Mouse (Mus musculus) liver, embryonic 14.5 days (tissue): ENCODE results near the gene Tulp2. TPM values are rescaled to one million over a fixed set of nuclear protein-coding genes. Genes with fewer than 3 reads are reported as not detected.

Source experiments
- ATAC-seq: fragments of 200-750 bp; cut with Nextera tagmentation; 2 replicates; pipeline ENCODE4 v1.8.0; 2017; ENCODE audit warnings: moderate number of reproducible peaks, mild to moderate bottlenecking, moderate library complexity; ENCODE audit not compliant: insufficient read depth
- DNase-seq, 3 experiments: peaks; one replicate each; pipeline ENCODE4 v3.0.0-alpha.2; 2012 to 2013; ENCODE audit warnings: low read depth in 3 of 3, low spot score in 3 of 3
- H3K27ac ChIP-seq: fragments of 300-500 bp; sonication (generic); 2 replicates; pipeline ENCODE4 v1.5.1; 2014; ENCODE audit warnings: moderate library complexity, mild to moderate bottlenecking, control low read depth, inconsistent platforms
- H3K27me3 ChIP-seq: fragments of 300-500 bp; sonication (generic); 2 replicates; pipeline ENCODE4 v1.6.1; 2014; ENCODE audit warnings: mild to moderate bottlenecking, low read length, moderate library complexity; ENCODE audit not compliant: control insufficient read depth, insufficient read depth
- H3K36me3 ChIP-seq: fragments of 300-500 bp; sonication (generic); replicated peaks from 2 replicates; pipeline ENCODE4 v1.6.1; 2014; ENCODE audit warnings: low read depth; ENCODE audit not compliant: control insufficient read depth, insufficient read depth
- H3K4me1 ChIP-seq, 2 experiments: fragments of 200-500 bp in 1 of 2; fragments of 300-500 bp in 1 of 2; sonication (generic) in 1 of 2; replicated peaks; 2 replicates each; pipeline ENCODE4 v1.6.1; 2012 to 2014; ENCODE audit warnings: antibody characterized with exemption in 1 of 2, inconsistent platforms in 1 of 2, low read length in 1 of 2; ENCODE audit not compliant: control insufficient read depth in 2 of 2, insufficient read depth in 2 of 2
- H3K4me2 ChIP-seq: fragments of 300-500 bp; sonication (generic); 2 replicates; pipeline ENCODE4 v1.6.1; 2014; ENCODE audit warnings: low read depth, mild to moderate bottlenecking, control low read depth, moderate library complexity
- H3K4me3 ChIP-seq, 2 experiments: fragments of 200-500 bp in 1 of 2; fragments of 300-500 bp in 1 of 2; sonication (generic) in 1 of 2; 2 replicates each; pipeline ENCODE4 v1.5.1; 2012 to 2014; ENCODE audit warnings: low read depth in 2 of 2, low read length in 2 of 2, mild to moderate bottlenecking in 2 of 2, control low read depth in 1 of 2, inconsistent platforms in 1 of 2, moderate library complexity in 1 of 2; ENCODE audit not compliant: insufficient read depth in 1 of 2
- H3K9ac ChIP-seq: fragments of 300-500 bp; sonication (generic); replicated peaks from 2 replicates; pipeline ENCODE4 v1.6.1; 2014; ENCODE audit warnings: mild to moderate bottlenecking, control low read depth, moderate library complexity
- H3K9me3 ChIP-seq: fragments of 300-500 bp; sonication (generic); 2 replicates; pipeline ENCODE4 v1.6.1; 2016; ENCODE audit warnings: low read length, mixed read lengths; ENCODE audit not compliant: control insufficient read depth
- CTCF ChIP-seq: IDR thresholded peaks from 2 replicates; pipeline ENCODE4 v1.5.1; 2016; ENCODE audit warnings: antibody characterized with exemption, low read depth, control low read depth
- EP300 ChIP-seq: IDR thresholded peaks from 2 replicates; pipeline ENCODE4 v1.6.1; 2016; ENCODE audit warnings: antibody characterized with exemption, low read depth
- WGBS: fragments of 180-500 bp; shearing (Covaris S2); extraction: QIAGEN DNeasy Blood & Tissue Kit; methylation state at CpG from one replicate; pipeline ENCODE4 v1.1.7; 2014; ENCODE audit not compliant: insufficient replicate concordance; 5-methylcytosine and 5-hydroxymethylcytosine counted together
- microRNA-seq: library from miRNA; unstranded; fragments of <30 nt; microRNA quantifications from one replicate; pipeline ENCODE4, GENCODE M21; 2016
- polyA plus RNA-seq, 2 experiments: library from polyadenylated mRNA; depleted of rRNA in 1 of 2; stranded (reverse) in 1 of 2; unstranded in 1 of 2; fragments of >200 nt; fragmentation: Nextera tagmentation in 1 of 2; extraction: Ambion mirVana in 1 of 2; gene quantifications; 2 replicates each; pipeline versions ENCODE4 v1.2.1 to v1.2.3; 2012 to 2014

Gene Tulp2
- polyA plus RNA-seq, 2 experiments = 0.13 to 0.47 TPM

DNA sequence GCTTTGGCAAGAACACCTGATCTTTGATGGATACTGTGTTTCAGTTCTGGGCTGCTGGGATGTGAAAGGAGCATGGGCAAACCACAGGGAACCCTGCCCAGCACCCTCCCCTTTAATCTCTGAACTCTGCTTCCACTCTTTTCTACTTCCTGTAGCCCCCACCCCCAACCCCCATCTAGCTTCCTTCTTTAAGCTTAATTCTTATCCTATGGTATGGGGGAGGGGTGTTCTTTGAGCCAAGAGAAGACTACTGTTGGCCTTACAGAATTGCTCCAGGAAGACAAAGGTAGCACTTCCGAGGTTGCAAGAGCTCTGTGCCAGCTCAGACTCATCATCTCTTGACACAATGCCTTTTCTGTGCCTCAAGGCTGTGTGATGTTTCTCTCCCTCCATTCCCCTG is 90.3 kb downstream of the Tulp2 start:
- Histone ChIP-seq H3K9me3 (no peaks in the 10 kb centered on the region), H3K27me3 (no peaks in the 10 kb centered on the region), H3K4me2 (peak overlapping the region; percentile 97), H3K9ac (0 out of 2 replicates have a peak overlapping the region, but pooled peaks have one; percentile 3), H3K27ac (no peak overlapping the region), H3K4me1 (peaks cover 42 to 48% of the 10 kb centered on the region in 2 experiments), H3K36me3 (peaks cover 4% of the 10 kb centered on the region; the same call in 1 of the 2 replicates), H3K4me3 (no peak overlapping the region)
- TF ChIP-seq EP300 (no peak), CTCF (no peak)
- ATAC-seq (no peak), DNase-seq (no peak)
- WGBS = 10% methylated on average over 1 of the region's 1 CpGs

Small RNAs within 50 kb of the gene (microRNA-seq; reads per million reads assigned to microRNA genes)
- not detected for gene Gm22133

Other genes starting within 250 kb of the Tulp2 start
Only the 30 nearest of the 36 such genes appear.
- not detected in 2 replicates for gene Slc6a21, start 204.4 kb upstream of the Tulp2 start, polyA plus RNA-seq (2012; rRNA removed)
- gene Slc6a21, start 204.4 kb upstream of the Tulp2 start, polyA plus RNA-seq (2014; fragmentation: Nextera tagmentation; extraction: Ambion mirVana) = not detected in 2 replicates
- 0.70 and 0.87 TPM in 2 replicates for gene Trpm4, start 148.1 kb upstream of the Tulp2 start, polyA plus RNA-seq (2012; rRNA removed)
- 0.43 and 0.60 TPM in 2 replicates for gene Trpm4, start 148.1 kb upstream of the Tulp2 start, polyA plus RNA-seq (2014; fragmentation: Nextera tagmentation; extraction: Ambion mirVana)
- 0.02 and 0.07 TPM in 2 replicates for gene Hrc, start 146.6 kb upstream of the Tulp2 start, polyA plus RNA-seq (2012; rRNA removed)
- not detected in 2 replicates for gene Hrc, start 146.6 kb upstream of the Tulp2 start, polyA plus RNA-seq (2014; fragmentation: Nextera tagmentation; extraction: Ambion mirVana)
- gene Ppfia3, start 114.9 kb upstream of the Tulp2 start, polyA plus RNA-seq (2012; rRNA removed) = 0.21 and 0.22 TPM in 2 replicates
- gene Ppfia3, start 114.9 kb upstream of the Tulp2 start, polyA plus RNA-seq (2014; fragmentation: Nextera tagmentation; extraction: Ambion mirVana) = 0.25 TPM in 1 of 2 replicates, not detected in the other
- 0.10 and 0.23 TPM in 2 replicates for gene Lin7b, start 111.3 kb upstream of the Tulp2 start, polyA plus RNA-seq (2012; rRNA removed)
- gene Lin7b, start 111.3 kb upstream of the Tulp2 start, polyA plus RNA-seq (2014; fragmentation: Nextera tagmentation; extraction: Ambion mirVana) = 0.20 TPM in 1 of 2 replicates, not detected in the other
- 132 and 203 TPM in 2 replicates for gene Snrnp70, start 86.1 kb upstream of the Tulp2 start, polyA plus RNA-seq (2012; rRNA removed)
- gene Snrnp70, start 86.1 kb upstream of the Tulp2 start, polyA plus RNA-seq (2014; fragmentation: Nextera tagmentation; extraction: Ambion mirVana) = 28.0 and 28.8 TPM in 2 replicates
- not detected in 2 replicates for gene Kcna7, start 76.2 kb upstream of the Tulp2 start, polyA plus RNA-seq (2012; rRNA removed)
- not detected in 2 replicates for gene Kcna7, start 76.2 kb upstream of the Tulp2 start, polyA plus RNA-seq (2014; fragmentation: Nextera tagmentation; extraction: Ambion mirVana)
- gene Ntf5, start 68.2 kb upstream of the Tulp2 start, polyA plus RNA-seq (2012; rRNA removed) = 0.04 and 0.20 TPM in 2 replicates
- 0.18 and 0.19 TPM in 2 replicates for gene Ntf5, start 68.2 kb upstream of the Tulp2 start, polyA plus RNA-seq (2014; fragmentation: Nextera tagmentation; extraction: Ambion mirVana)
- gene Lhb, start 61.1 kb upstream of the Tulp2 start, polyA plus RNA-seq (2012; rRNA removed) = not detected in 2 replicates
- gene Lhb, start 61.1 kb upstream of the Tulp2 start, polyA plus RNA-seq (2014; fragmentation: Nextera tagmentation; extraction: Ambion mirVana) = not detected in 2 replicates
- 3.2 and 3.6 TPM in 2 replicates for gene Gys1, start 47.0 kb upstream of the Tulp2 start, polyA plus RNA-seq (2012; rRNA removed)
- 2.8 and 3.1 TPM in 2 replicates for gene Gys1, start 47.0 kb upstream of the Tulp2 start, polyA plus RNA-seq (2014; fragmentation: Nextera tagmentation; extraction: Ambion mirVana)
- gene Ruvbl2, start 43.8 kb upstream of the Tulp2 start, polyA plus RNA-seq (2012; rRNA removed) = 65.7 and 69.5 TPM in 2 replicates
- gene Ruvbl2, start 43.8 kb upstream of the Tulp2 start, polyA plus RNA-seq (2014; fragmentation: Nextera tagmentation; extraction: Ambion mirVana) = 67.5 and 82.7 TPM in 2 replicates
- 1,846 and 1,956 TPM in 2 replicates for gene Ftl1, start 22.0 kb upstream of the Tulp2 start, polyA plus RNA-seq (2012; rRNA removed)
- 4,811 and 5,161 TPM in 2 replicates for gene Ftl1, start 22.0 kb upstream of the Tulp2 start, polyA plus RNA-seq (2014; fragmentation: Nextera tagmentation; extraction: Ambion mirVana)
- 57.9 and 68.5 TPM in 2 replicates for gene Bax, start 15.0 kb upstream of the Tulp2 start, polyA plus RNA-seq (2012; rRNA removed)
- gene Bax, start 15.0 kb upstream of the Tulp2 start, polyA plus RNA-seq (2014; fragmentation: Nextera tagmentation; extraction: Ambion mirVana) = 49.7 and 62.4 TPM in 2 replicates
- gene Gm45808, start 4.9 kb downstream of the Tulp2 start, polyA plus RNA-seq (2012; rRNA removed) = not detected in 2 replicates
- gene Gm45808, start 4.9 kb downstream of the Tulp2 start, polyA plus RNA-seq (2014; fragmentation: Nextera tagmentation; extraction: Ambion mirVana) = 0.20 TPM in 1 of 2 replicates, not detected in the other
- 1.5 and 2.2 TPM in 2 replicates for gene Dhdh, start 6.9 kb downstream of the Tulp2 start, polyA plus RNA-seq (2012; rRNA removed)
- gene Dhdh, start 6.9 kb downstream of the Tulp2 start, polyA plus RNA-seq (2014; fragmentation: Nextera tagmentation; extraction: Ambion mirVana) = 1.6 and 1.8 TPM in 2 replicates
- gene Nucb1, start 28.5 kb downstream of the Tulp2 start, polyA plus RNA-seq (2012; rRNA removed) = 48.2 and 58.8 TPM in 2 replicates
- gene Nucb1, start 28.5 kb downstream of the Tulp2 start, polyA plus RNA-seq (2014; fragmentation: Nextera tagmentation; extraction: Ambion mirVana) = 81.7 and 97.2 TPM in 2 replicates
- gene Ppp1r15a, start 44.4 kb downstream of the Tulp2 start, polyA plus RNA-seq (2012; rRNA removed) = 79.3 and 140 TPM in 2 replicates
- gene Ppp1r15a, start 44.4 kb downstream of the Tulp2 start, polyA plus RNA-seq (2014; fragmentation: Nextera tagmentation; extraction: Ambion mirVana) = 165 and 183 TPM in 2 replicates
- gene Plekha4, start 44.5 kb downstream of the Tulp2 start, polyA plus RNA-seq (2012; rRNA removed) = 0.52 and 0.90 TPM in 2 replicates
- 0.40 and 0.41 TPM in 2 replicates for gene Plekha4, start 44.5 kb downstream of the Tulp2 start, polyA plus RNA-seq (2014; fragmentation: Nextera tagmentation; extraction: Ambion mirVana)
- gene Hsd17b14, start 73.0 kb downstream of the Tulp2 start, polyA plus RNA-seq (2012; rRNA removed) = 0.95 and 2.1 TPM in 2 replicates
- gene Hsd17b14, start 73.0 kb downstream of the Tulp2 start, polyA plus RNA-seq (2014; fragmentation: Nextera tagmentation; extraction: Ambion mirVana) = 1.2 and 2.5 TPM in 2 replicates
- gene Bcat2, start 88.3 kb downstream of the Tulp2 start, polyA plus RNA-seq (2012; rRNA removed) = 38.8 and 40.6 TPM in 2 replicates
- 35.9 and 39.4 TPM in 2 replicates for gene Bcat2, start 88.3 kb downstream of the Tulp2 start, polyA plus RNA-seq (2014; fragmentation: Nextera tagmentation; extraction: Ambion mirVana)
- not detected in 2 replicates for gene Fgf21, start 133.6 kb downstream of the Tulp2 start, polyA plus RNA-seq (2012; rRNA removed)
- not detected in 2 replicates for gene Fgf21, start 133.6 kb downstream of the Tulp2 start, polyA plus RNA-seq (2014; fragmentation: Nextera tagmentation; extraction: Ambion mirVana)
- not detected in 2 replicates for gene Fut1, start 135.4 kb downstream of the Tulp2 start, polyA plus RNA-seq (2012; rRNA removed)
- not detected in 2 replicates for gene Fut1, start 135.4 kb downstream of the Tulp2 start, polyA plus RNA-seq (2014; fragmentation: Nextera tagmentation; extraction: Ambion mirVana)
- 0.10 and 0.15 TPM in 2 replicates for gene Izumo1, start 139.9 kb downstream of the Tulp2 start, polyA plus RNA-seq (2012; rRNA removed)
- 0.09 TPM in 1 of 2 replicates, not detected in the other for gene Izumo1, start 139.9 kb downstream of the Tulp2 start, polyA plus RNA-seq (2014; fragmentation: Nextera tagmentation; extraction: Ambion mirVana)
- 2.2 and 2.6 TPM in 2 replicates for gene Rasip1, start 145.6 kb downstream of the Tulp2 start, polyA plus RNA-seq (2012; rRNA removed)
- 1.3 and 2.6 TPM in 2 replicates for gene Rasip1, start 145.6 kb downstream of the Tulp2 start, polyA plus RNA-seq (2014; fragmentation: Nextera tagmentation; extraction: Ambion mirVana)
- 0.25 and 0.56 TPM in 2 replicates for gene Mamstr, start 158.1 kb downstream of the Tulp2 start, polyA plus RNA-seq (2012; rRNA removed)
- gene Mamstr, start 158.1 kb downstream of the Tulp2 start, polyA plus RNA-seq (2014; fragmentation: Nextera tagmentation; extraction: Ambion mirVana) = 0.18 TPM in 1 of 2 replicates, not detected in the other
- 0.17 TPM in 1 of 2 replicates, not detected in the other for gene Fut2, start 184.5 kb downstream of the Tulp2 start, polyA plus RNA-seq (2012; rRNA removed)
- not detected in 2 replicates for gene Fut2, start 184.5 kb downstream of the Tulp2 start, polyA plus RNA-seq (2014; fragmentation: Nextera tagmentation; extraction: Ambion mirVana)
- 0.04 TPM in 1 of 2 replicates, not detected in the other for gene Ntn5, start 202.1 kb downstream of the Tulp2 start, polyA plus RNA-seq (2012; rRNA removed)
- gene Ntn5, start 202.1 kb downstream of the Tulp2 start, polyA plus RNA-seq (2014; fragmentation: Nextera tagmentation; extraction: Ambion mirVana) = not detected in 2 replicates
- 0.02 and 0.03 TPM in 2 replicates for gene Sec1, start 212.5 kb downstream of the Tulp2 start, polyA plus RNA-seq (2012; rRNA removed)
- gene Sec1, start 212.5 kb downstream of the Tulp2 start, polyA plus RNA-seq (2014; fragmentation: Nextera tagmentation; extraction: Ambion mirVana) = not detected in 2 replicates
- 0.23 and 0.58 TPM in 2 replicates for gene Car11, start 218.0 kb downstream of the Tulp2 start, polyA plus RNA-seq (2012; rRNA removed)
- 0.42 and 0.44 TPM in 2 replicates for gene Car11, start 218.0 kb downstream of the Tulp2 start, polyA plus RNA-seq (2014; fragmentation: Nextera tagmentation; extraction: Ambion mirVana)
- gene Dbp, start 223.2 kb downstream of the Tulp2 start, polyA plus RNA-seq (2012; rRNA removed) = 0.69 and 0.80 TPM in 2 replicates
- 0.51 and 0.54 TPM in 2 replicates for gene Dbp, start 223.2 kb downstream of the Tulp2 start, polyA plus RNA-seq (2014; fragmentation: Nextera tagmentation; extraction: Ambion mirVana)